Mouse (Mus musculus): ENCODE results near the gene Myo1e. TPM values are rescaled to one million over a fixed set of nuclear protein-coding genes. Genes with fewer than 3 reads are reported as not detected.
A peak's percentile ranks its signal among the peaks of the same experiment; 100 is the strongest.

The Myo1e gene
- polyA plus RNA-seq, 1 experiment from 2014 or later = 15.7 TPM

DNA sequence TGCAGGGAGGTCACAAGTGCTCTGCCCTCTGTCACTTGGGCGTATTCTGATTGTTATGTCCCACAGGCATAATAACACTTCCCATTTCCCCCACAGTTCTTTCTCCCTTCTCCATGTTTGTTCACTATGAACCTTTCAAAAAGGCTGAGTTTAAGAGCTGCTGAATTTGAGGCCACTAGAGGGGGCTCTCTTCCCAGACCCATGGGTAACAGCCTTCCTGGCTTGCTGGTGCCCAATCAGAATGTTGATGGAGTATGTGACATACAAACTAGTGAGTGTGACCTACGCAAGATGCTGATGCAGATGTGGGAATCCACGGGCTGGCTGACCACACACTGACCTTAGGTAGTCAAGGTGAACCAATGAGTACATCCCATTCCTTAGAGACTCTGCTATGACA lies 201.6 kb downstream of the Myo1e start:
- TF ChIP-seq CTCF (IDR thresholded peaks at IDR 0.05; ENCODE audit: low read depth) (peak; percentile 73), EP300 (optimal IDR thresholded peaks at IDR 0.05) (no peak)
- Histone ChIP-seq H3K27me3 (ENCODE audit: control insufficient read depth, insufficient read depth, low read length) (no peaks in the 10 kb centered on the region), H3K27ac (replicated peaks) (no peak overlapping the region), H3K9ac (ENCODE audit: low read length) (no peak overlapping the region), H3K4me2 (replicated peaks; ENCODE audit: low read depth) (no peak overlapping the region), H3K36me3 (ENCODE audit: control insufficient read depth, insufficient read depth, low read length) (peaks cover 20% of the 10 kb centered on the region), H3K4me1 (replicated peaks; ENCODE audit: control insufficient read depth, insufficient read depth) (no peaks in the 10 kb centered on the region), H3K9me3 (ENCODE audit: control insufficient read depth, low read length) (no peaks in the 10 kb centered on the region), H3K4me3 (ENCODE audit: low read depth, low read length) (no peak overlapping the region)
- DNase-seq (ENCODE audit: low spot score) (peak; percentile 28), ATAC-seq (ENCODE audit: low FRiP score, low TSS enrichment) (0 out of 2 replicates have a peak, but pooled peaks have one; percentile 19)
- WGBS = 88% methylated on average over 3 of the region's 3 CpGs

DNA sequence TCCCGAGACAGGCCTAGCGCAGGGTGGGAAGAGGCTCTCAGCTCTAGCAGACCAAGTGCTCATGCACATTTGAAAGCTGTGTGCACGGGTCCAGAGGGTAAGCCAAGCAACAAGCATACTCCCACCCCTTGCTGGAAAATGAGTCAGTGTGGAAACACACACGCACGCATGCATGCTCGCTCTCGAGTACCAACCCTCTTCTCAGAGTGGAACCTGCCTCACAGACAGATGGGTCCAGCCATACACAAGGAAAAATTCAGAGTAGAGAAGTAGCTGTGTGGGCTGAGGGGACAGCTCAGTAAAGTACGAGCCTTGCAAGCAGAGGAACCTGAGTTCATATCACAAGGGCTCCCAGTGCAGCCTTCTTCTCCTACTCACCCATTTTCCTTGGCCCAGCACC lies 202.6 kb downstream of the Myo1e start:
- no peak for TF ChIP-seq EP300 (optimal IDR thresholded peaks at IDR 0.05)
- no peaks in the 10 kb centered on the region for H3K4me1 ChIP-seq (replicated peaks; ENCODE audit: control insufficient read depth, insufficient read depth)
- H3K9me3 ChIP-seq (ENCODE audit: control insufficient read depth, low read length) = no peaks in the 10 kb centered on the region
- H3K27ac ChIP-seq (replicated peaks) = no peak overlapping the region
- no peaks in the 10 kb centered on the region for H3K27me3 ChIP-seq (ENCODE audit: control insufficient read depth, insufficient read depth, low read length)
- no peak for ATAC-seq (ENCODE audit: low FRiP score, low TSS enrichment)
- 96% methylated on average over 8 of the region's 8 CpGs for WGBS
- no peak overlapping the region for H3K4me2 ChIP-seq (replicated peaks; ENCODE audit: low read depth)
- H3K9ac ChIP-seq (ENCODE audit: low read length) = no peak overlapping the region
- peaks cover 20% of the 10 kb centered on the region for H3K36me3 ChIP-seq (ENCODE audit: control insufficient read depth, insufficient read depth, low read length)
- H3K4me3 ChIP-seq (ENCODE audit: low read depth, low read length) = no peak overlapping the region
- DNase-seq (ENCODE audit: low spot score) = no peak

DNA sequence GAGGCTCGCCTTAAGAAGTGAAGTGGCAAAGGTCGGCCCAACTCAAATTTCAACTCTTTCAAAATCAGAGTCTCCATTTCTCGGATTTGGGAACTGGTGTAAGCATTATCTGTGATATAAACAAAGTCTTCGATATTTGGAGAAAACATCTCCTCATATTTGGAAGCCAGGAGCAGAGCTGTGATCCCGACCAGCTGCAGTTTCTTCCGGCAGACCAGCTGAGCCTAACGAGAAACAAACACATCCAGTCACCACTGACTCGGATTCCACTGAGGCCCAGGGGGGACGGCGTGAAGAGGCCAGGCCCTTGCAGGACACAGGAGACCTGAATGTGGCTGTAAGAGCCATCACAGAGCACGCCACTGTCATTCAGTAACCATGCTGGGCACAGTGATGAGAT lies 203.5 kb downstream of the Myo1e start:
- TF ChIP-seq CTCF (IDR thresholded peaks at IDR 0.05; ENCODE audit: low read depth) (no peak), EP300 (optimal IDR thresholded peaks at IDR 0.05) (no peak)
- no peak overlapping the region for H3K4me2 ChIP-seq (replicated peaks; ENCODE audit: low read depth)
- 56% methylated on average over 11 of the region's 11 CpGs for WGBS
- ATAC-seq (ENCODE audit: low FRiP score, low TSS enrichment) (peak; percentile 24; the same call in 1 of the 2 replicates), DNase-seq (ENCODE audit: low spot score) (no peak)
- no peak overlapping the region for H3K27ac ChIP-seq (replicated peaks)
- H3K27me3 ChIP-seq (ENCODE audit: control insufficient read depth, insufficient read depth, low read length) = no peaks in the 10 kb centered on the region
- no peak overlapping the region for H3K4me3 ChIP-seq (ENCODE audit: low read depth, low read length)
- no peaks in the 10 kb centered on the region for H3K9me3 ChIP-seq (ENCODE audit: control insufficient read depth, low read length)
- peaks cover 20% of the 10 kb centered on the region for H3K36me3 ChIP-seq (ENCODE audit: control insufficient read depth, insufficient read depth, low read length)
- no peak overlapping the region for H3K9ac ChIP-seq (ENCODE audit: low read length)
- no peaks in the 10 kb centered on the region for H3K4me1 ChIP-seq (replicated peaks; ENCODE audit: control insufficient read depth, insufficient read depth)

DNA sequence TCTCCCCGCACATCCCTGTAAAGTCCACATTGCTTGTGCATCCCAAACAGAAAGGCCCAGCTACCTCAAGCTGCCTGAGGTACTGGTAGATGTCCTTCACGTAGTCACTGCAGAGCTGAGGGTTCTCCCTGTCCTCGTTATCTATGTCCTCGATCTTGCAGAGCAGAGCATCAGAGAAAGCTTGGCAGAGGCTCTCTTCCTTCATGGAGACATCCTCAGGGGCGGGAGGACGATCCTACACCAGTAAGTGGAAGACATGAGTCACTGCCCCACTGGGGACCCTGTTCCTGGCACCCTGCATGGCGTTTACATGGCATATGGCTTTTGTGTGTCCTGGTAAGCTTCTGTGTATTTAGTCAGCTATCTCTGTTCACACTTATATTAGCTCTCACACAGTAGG lies 205.9 kb downstream of the Myo1e start:
- peaks cover 26% of the 10 kb centered on the region for H3K36me3 ChIP-seq (ENCODE audit: control insufficient read depth, insufficient read depth, low read length)

DNA sequence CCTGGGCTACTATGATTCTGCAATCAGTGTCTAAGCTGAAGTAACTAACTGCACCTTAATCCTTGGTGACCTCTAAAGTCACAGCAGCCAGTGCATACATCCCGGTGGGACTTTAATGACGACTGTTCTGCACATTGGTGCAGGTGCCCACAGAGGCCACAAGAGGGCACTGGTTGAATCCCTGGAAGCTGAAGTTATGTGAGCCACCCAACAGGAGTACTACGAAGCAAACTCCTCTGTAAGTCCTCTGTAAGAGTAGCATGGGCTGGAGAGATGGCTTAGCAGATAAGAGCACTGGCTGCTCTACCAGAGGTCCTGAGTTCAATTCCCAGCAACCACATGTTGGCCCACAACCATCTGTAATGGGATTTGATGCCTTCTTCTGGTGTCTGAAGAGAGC lies 209.3 kb downstream of the Myo1e start:
- H3K27me3 ChIP-seq (ENCODE audit: control insufficient read depth, insufficient read depth, low read length) = no peaks in the 10 kb centered on the region
- no peak overlapping the region for H3K4me3 ChIP-seq (ENCODE audit: low read depth, low read length)
- ATAC-seq (ENCODE audit: low FRiP score, low TSS enrichment) = no peak
- H3K27ac ChIP-seq (replicated peaks) = no peak overlapping the region
- no peak for DNase-seq (ENCODE audit: low spot score)
- no peaks in the 10 kb centered on the region for H3K9me3 ChIP-seq (ENCODE audit: control insufficient read depth, low read length)
- TF ChIP-seq CTCF (IDR thresholded peaks at IDR 0.05; ENCODE audit: low read depth) = peak; percentile 62
- no peak for TF ChIP-seq EP300 (optimal IDR thresholded peaks at IDR 0.05)
- H3K4me2 ChIP-seq (replicated peaks; ENCODE audit: low read depth) = no peak overlapping the region
- H3K4me1 ChIP-seq (replicated peaks; ENCODE audit: control insufficient read depth, insufficient read depth) = no peaks in the 10 kb centered on the region
- no peak overlapping the region for H3K9ac ChIP-seq (ENCODE audit: low read length)
- 79% methylated on average over 3 of the region's 3 CpGs for WGBS
- H3K36me3 ChIP-seq (ENCODE audit: control insufficient read depth, insufficient read depth, low read length) = peaks cover 20% of the 10 kb centered on the region

More for the DNA sequence above, 205.9 kb downstream of the Myo1e start:
- H3K4me3 ChIP-seq (ENCODE audit: low read depth, low read length) = no peak overlapping the region
- H3K9ac ChIP-seq (ENCODE audit: low read length) = no peak overlapping the region
- 82% methylated on average over 7 of the region's 7 CpGs for WGBS
- no peaks in the 10 kb centered on the region for H3K4me1 ChIP-seq (replicated peaks; ENCODE audit: control insufficient read depth, insufficient read depth)
- no peak overlapping the region for H3K4me2 ChIP-seq (replicated peaks; ENCODE audit: low read depth)
- ATAC-seq (ENCODE audit: low FRiP score, low TSS enrichment) = no peak
- no peaks in the 10 kb centered on the region for H3K9me3 ChIP-seq (ENCODE audit: control insufficient read depth, low read length)
- H3K27me3 ChIP-seq (ENCODE audit: control insufficient read depth, insufficient read depth, low read length) = no peaks in the 10 kb centered on the region
- H3K27ac ChIP-seq (replicated peaks) = no peak overlapping the region
- no peak for DNase-seq (ENCODE audit: low spot score)
- TF ChIP-seq EP300 (optimal IDR thresholded peaks at IDR 0.05) (no peak), CTCF (IDR thresholded peaks at IDR 0.05; ENCODE audit: low read depth) (no peak)

DNA sequence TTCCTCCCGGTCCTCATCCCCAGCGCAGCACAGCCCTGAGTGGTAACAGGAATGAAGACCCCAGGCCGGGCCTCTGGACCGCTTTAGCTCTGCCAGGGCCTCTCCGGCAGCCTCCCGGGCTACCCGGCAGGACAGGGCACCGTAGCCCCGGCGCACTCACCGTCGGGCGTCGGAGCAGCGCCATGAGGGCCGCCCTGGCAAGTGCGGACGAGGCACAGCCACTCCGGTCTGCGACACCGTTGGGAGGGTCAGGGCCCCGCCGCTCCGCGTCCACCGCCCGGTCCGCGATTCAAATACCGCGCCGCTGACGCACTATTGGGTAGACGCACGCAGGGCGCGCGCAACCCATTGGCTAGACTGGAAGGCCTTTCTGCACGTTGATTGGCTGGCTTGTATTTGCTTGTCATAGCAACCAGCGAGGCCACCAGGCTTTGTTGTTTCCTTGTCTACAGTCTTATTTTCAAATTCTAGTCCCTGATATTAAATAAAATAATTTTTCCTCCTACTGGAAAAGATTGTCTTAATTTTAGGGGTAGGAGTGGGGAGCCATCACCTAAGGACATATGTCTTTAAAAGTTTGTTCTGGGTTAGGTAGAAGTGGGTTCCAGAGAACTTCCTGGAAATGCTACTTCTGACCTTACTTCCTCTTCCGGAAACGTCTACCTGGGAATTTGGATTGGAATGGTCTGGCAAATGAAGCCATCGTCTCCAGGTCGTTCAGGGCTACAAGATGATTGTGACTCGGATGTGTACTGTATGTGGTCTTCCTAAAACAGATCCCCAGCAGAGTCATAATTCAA lies 214.3 kb downstream of the Myo1e start, which contains the start of gene Ccnb2:
Ccnb2 (minus strand) TSS at position 291 of the 800 bp plus-strand sequence.
- TF ChIP-seq EP300 (optimal IDR thresholded peaks at IDR 0.05) (no peak), CTCF (IDR thresholded peaks at IDR 0.05; ENCODE audit: low read depth) (no peak)
- no peaks in the 10 kb centered on the region for H3K27me3 ChIP-seq (ENCODE audit: control insufficient read depth, insufficient read depth, low read length)
- H3K9ac ChIP-seq (ENCODE audit: low read length) = peak within 1 kb of the TSS; percentile 69
- H3K4me1 ChIP-seq (replicated peaks; ENCODE audit: control insufficient read depth, insufficient read depth) = no peaks in the 10 kb centered on the region
- ATAC-seq (ENCODE audit: low FRiP score, low TSS enrichment) (peak; percentile 98), DNase-seq (ENCODE audit: low spot score) (peak; percentile 91)
- WGBS = 2% methylated on average over 45 of the region's 45 CpGs
- H3K4me2 ChIP-seq (replicated peaks; ENCODE audit: low read depth) = peak within 1 kb of the TSS; percentile 98
- H3K27ac ChIP-seq (replicated peaks) = no peak within 1 kb of the TSS
- H3K9me3 ChIP-seq (ENCODE audit: control insufficient read depth, low read length) = no peaks in the 10 kb centered on the region
- H3K36me3 ChIP-seq (ENCODE audit: control insufficient read depth, insufficient read depth, low read length) = peaks cover 11% of the 10 kb centered on the region
- peak within 1 kb of the TSS; percentile 69 for H3K4me3 ChIP-seq (ENCODE audit: low read depth, low read length)

Data from stomach, postnatal 0 days (tissue).